Mouse (Mus musculus) splenic B cell, adult 2 months (primary cell): Measurements from ENCODE around the gene Hist3h2a.

Experiments used
- DNase-seq: peaks from one replicate; pipeline ENCODE4 v3.0.0-alpha.2; 2011; ENCODE audit warnings: low read depth, low spot score
- H3K27me3 ChIP-seq: 2 replicates; pipeline ENCODE4 v1.6.1; 2012; ENCODE audit warnings: mild to moderate bottlenecking, low read length, moderate library complexity, mixed read lengths; ENCODE audit not compliant: control insufficient read depth, poor library complexity, insufficient read depth, severe bottlenecking
- H3K36me3 ChIP-seq: 2 replicates; pipeline ENCODE4 v1.6.1; 2012; ENCODE audit warnings: mild to moderate bottlenecking, low read length, moderate library complexity, mixed read lengths; ENCODE audit not compliant: control insufficient read depth, poor library complexity, insufficient read depth, severe bottlenecking

Gene Hist3h2a

GRCm38 (mm10) chr11:59002327-59003079, 48.0 kb downstream of the Hist3h2a start:
- DNase-seq: no peak
- no peaks in the 10 kb centered on the region for H3K27me3 ChIP-seq

More at GRCm38 (mm10) chr11:59002327-59003079, 48.0 kb downstream of the Hist3h2a start:
- H3K36me3 ChIP-seq: no peaks in the 10 kb centered on the region
